Mouse (Mus musculus) CD8-positive naive resting alpha-beta T cell, adult 2 months (primary cell): Measurements from ENCODE around the gene Pex16.

Experiments
- DNase-seq, 2 experiments: peaks; one replicate each; pipeline ENCODE4 v3.0.0; 2022; ENCODE audit warnings: low read depth in 2 of 2, low spot score in 2 of 2

The Pex16 gene

GRCm38 (mm10) chr2:92421723-92422387 lies 47.4 kb downstream of the Pex16 start:
- no peak for DNase-seq

- DNase-seq: no peak
Measured at GRCm38 (mm10) chr2:92422388-92423135, 48.1 kb downstream of the Pex16 start.

GRCm38 (mm10) chr2:92423156-92423555 lies 48.7 kb downstream of the Pex16 start:
- no peak for DNase-seq

GRCm38 (mm10) chr2:92423702-92424461 lies 49.4 kb downstream of the Pex16 start:
- DNase-seq: no peak

- DNase-seq: no peak
Measured at GRCm38 (mm10) chr2:92424462-92425308, 50.2 kb downstream of the Pex16 start.

- no peak for DNase-seq
Measured at GRCm38 (mm10) chr2:92425366-92425765, 50.9 kb downstream of the Pex16 start.

- no peak for DNase-seq
Measured at GRCm38 (mm10) chr2:92426426-92426825, 52.0 kb downstream of the Pex16 start.

GRCm38 (mm10) chr2:92427882-92428281 lies 53.4 kb downstream of the Pex16 start:
- no peak for DNase-seq

GRCm38 (mm10) chr2:92430089-92430488 lies 55.6 kb downstream of the Pex16 start:
- DNase-seq: no peak
